Mouse (Mus musculus) left cerebral cortex, postnatal 36 days (tissue): ENCODE results near the gene Atcay. TPM values are rescaled to one million over a fixed set of nuclear protein-coding genes. Genes with fewer than 3 reads are reported as not detected.

ENCODE experiments used
- DNase-seq, 2 experiments: peaks; one replicate each; pipeline ENCODE4 v3.0.0; 2021 to 2022; ENCODE audit warnings: low spot score in 2 of 2, mixed read lengths in 1 of 2
- intact Hi-C: fragments of 180-260 bp; cut with DNase I; formaldehyde crosslinking; loops from one replicate; pipeline ENCODE4 v1.15.1; 2025
- total RNA-seq, 2 experiments: library from RNA; stranded (reverse); gene quantifications; 2 replicates each; pipeline ENCODE4 v1.2.3; 2021

Atcay gene
- 100 to 1,000 TPM; 202 to 212 TPM for total RNA-seq

DNA sequence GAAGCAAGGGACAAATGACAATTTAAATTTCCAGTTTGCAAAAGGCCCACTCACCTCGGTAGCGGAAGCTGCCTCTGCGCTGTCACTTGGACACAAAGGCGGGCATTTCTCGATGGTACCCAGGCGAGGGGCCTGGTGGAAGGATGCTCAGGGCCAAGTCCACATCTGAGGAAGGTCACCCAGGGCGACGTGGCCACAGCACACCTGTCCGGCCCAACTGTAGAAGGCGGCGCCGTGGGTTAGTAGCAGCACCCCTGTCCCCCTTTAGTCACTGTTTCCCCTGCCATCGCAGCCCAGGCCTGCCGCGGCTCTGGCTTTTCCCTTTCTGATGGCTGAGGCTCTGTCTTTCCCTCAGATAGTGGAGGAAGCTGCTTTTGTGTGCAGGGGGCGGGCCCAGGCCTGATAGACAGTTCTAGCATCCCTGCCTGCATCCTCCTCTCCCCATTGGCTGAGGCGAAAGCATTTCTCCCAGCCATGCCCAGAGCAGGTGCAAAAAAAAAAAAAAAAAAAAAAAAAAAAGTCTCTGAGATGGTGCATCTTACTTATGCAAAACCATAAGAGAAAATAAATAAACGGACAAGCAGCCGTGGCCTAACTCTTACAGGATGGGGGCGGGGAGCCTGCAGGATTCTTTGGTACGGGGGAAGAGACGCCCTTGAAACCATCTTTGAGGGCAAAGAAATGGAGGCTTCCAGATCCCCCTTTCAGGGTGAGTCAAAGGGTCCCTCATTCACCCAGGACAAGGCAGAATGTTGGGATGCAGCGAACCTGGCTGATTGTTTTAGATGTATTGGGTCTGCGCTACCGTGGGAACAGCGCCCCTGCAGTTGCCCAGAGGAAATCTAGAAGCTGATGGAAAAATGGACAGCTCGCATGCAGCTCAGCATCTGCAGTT, at the start of gene Atcay:
Gene Atcay (minus strand): TSS at position 396 of the 895 bp plus-strand sequence.
- DNase-seq, result peak; percentile 85
- intact Hi-C loops, result no loop called here

- no peak for DNase-seq
- intact Hi-C loops, result no loop called here
Measured at GRCm38 (mm10) chr10:81279496-81279895, 48.9 kb upstream of the Atcay start.

DNA sequence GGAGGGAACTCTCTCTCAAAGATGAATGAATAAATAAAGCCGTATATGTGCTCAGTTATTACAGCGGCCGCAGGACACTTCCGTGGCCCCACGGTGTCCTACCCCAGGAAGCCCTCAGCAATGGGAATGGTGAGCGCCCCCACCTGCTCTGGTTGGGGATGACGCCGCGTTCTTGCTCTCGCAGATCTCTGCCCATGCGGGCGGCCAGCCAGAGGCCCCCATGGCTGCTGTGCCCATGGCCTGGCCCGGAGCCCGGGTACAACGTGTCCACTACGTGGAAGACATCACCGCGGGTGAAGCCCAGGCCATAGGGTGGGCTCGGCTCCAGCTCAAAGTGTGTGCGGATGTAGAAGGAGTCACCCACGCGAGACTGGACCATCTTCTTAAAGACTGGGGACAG, 47.0 kb upstream of the Atcay start:
- no peak for DNase-seq

GRCm38 (mm10) chr10:81273842-81274241, 43.2 kb upstream of the Atcay start:
- no peak for DNase-seq
- intact Hi-C loops, result no loop called here

More for the DNA sequence above, 47.0 kb upstream of the Atcay start:
- intact Hi-C loops, result no loop called here

DNA sequence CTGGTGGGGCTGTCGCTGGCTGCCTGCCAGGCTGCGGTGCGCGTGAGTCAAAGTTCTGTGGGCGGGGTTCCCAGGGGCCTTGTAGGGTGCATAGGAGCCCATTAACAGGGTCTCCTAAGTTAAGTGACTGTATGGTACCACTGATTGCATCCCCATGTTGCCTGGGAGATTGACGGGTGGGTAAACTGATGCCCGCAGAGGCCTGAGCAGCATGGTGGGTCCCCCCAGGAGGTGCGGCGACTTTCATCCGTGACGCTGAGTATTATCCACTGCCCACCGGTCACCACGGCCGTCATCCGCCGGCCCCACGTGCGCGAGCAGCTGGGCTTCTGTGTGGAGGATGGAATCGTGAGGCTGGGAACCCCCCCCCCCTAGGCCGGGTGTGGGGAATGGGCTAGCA, 41.7 kb upstream of the Atcay start:
- intact Hi-C loops, result no loop called here
- no peak for DNase-seq

DNA sequence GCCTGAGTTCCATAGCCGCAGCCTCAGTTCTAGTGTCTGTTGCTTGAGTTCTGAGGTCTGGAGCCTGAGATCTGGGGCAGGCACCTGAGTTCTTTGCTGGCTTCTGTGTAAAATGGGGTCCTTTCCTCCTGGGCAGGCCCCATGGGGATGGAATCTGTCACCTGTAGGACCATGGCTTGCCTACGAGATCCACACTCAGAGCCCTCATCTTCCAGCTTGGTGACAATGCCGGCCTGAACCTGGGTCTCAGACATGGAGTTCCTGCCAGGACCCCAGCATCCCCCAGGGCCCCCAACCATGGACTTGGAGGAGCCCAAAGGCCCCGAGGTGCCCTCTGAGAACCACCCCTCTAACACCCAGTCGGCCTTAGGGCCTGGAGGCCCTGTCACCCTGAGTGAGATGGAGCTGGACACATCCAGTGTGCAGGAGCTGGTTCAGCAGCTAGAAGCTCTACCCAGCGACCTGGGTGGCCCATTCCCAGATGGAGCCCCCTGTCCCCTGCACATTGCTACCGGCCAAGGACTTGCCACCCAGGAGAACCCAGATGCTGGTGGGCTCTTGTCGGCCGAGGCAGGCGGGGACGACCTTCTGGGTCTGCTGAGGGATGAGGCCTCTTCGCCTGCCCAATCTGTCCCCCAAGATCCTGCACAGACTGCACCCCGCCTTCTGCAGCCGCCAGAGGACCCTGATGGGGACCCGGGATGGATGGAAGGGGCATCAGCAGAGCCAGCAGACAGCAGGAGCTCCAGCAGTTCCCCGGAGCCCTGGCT, 38.2 kb upstream of the Atcay start:
- intact Hi-C loops, result no loop called here
- DNase-seq, result no peak

DNA sequence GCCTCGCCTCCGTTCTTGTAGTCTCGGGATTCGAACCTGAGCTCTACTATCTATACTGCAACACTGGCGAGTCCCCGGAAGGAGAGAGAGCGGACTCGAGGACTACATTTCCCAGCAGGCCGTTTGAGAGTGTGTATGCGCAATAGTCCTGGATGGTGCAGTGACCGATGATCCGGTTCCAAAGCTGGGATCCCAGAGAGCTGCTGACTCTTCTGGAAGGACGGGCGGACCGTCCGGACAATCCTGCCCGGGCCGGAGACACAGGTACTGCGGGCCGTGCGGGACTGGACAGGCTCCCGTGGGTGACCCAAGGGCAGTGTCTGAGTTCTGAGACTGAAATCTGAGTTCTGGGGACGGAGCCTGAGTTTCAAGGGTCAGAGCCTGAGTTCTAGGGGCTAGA, 37.4 kb upstream of the Atcay start:
- peak; percentile 73 to 83 for DNase-seq
- intact Hi-C loops, result no loop called here

GRCm38 (mm10) chr10:81266211-81267105, 35.8 kb upstream of the Atcay start, which contains the start of the genes Mrpl54 and Apba3:
Mrpl54 (minus strand) TSS chr10:81266934.
Apba3 (plus strand) TSS chr10:81266960.
- intact Hi-C loops, result no loop called here
- DNase-seq, result peak; percentile 97 to 98

- no peak for DNase-seq
- intact Hi-C loops, result no loop called here
Measured at GRCm38 (mm10) chr10:81265540-81265939, 34.9 kb upstream of the Atcay start.

- no peak for DNase-seq
- intact Hi-C loops, result no loop called here
Measured at GRCm38 (mm10) chr10:81261025-81261424, 30.4 kb upstream of the Atcay start.

DNA sequence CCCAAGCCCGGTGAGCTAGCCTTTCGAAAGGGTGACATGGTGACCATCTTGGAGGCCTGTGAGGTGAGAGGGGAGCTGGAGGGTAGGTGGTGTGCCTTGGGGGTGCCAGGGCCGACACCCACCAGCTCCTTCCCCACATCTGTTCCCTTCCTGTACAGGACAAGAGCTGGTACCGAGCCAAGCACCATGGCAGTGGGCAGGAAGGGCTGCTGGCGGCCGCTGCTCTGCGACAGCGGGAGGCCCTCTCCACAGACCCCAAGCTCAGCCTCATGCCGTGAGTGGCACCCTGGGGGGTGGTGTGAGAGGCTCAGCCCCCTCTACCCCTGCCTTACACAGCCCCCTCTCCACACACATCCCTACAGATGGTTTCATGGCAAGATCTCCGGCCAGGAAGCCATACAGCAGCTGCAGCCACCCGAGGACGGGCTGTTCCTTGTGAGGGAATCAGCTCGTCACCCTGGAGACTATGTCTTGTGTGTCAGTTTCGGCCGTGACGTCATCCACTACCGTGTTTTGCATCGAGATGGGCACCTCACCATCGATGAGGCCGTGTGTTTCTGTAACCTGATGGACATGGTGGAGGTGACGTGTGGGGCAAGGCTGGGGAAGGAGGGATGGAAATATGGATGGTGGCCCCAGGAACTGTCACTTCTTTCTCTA, 28.7 kb upstream of the Atcay start:
- intact Hi-C loops, result no loop called here
- no peak for DNase-seq

- intact Hi-C loops, result no loop called here
- peak; percentile 64 to 76 for DNase-seq
Measured at GRCm38 (mm10) chr10:81257158-81258039, 26.8 kb upstream of the Atcay start.

- no peak for DNase-seq
- intact Hi-C loops, result no loop called here
Measured at GRCm38 (mm10) chr10:81254886-81255285, 24.3 kb upstream of the Atcay start.

GRCm38 (mm10) chr10:81252424-81253419, 22.1 kb upstream of the Atcay start, which contains the start of gene Matk:
Matk (plus strand) TSS chr10:81252935.
- peak; percentile 90 to 94 for DNase-seq
- intact Hi-C loops, result no loop called here

DNA sequence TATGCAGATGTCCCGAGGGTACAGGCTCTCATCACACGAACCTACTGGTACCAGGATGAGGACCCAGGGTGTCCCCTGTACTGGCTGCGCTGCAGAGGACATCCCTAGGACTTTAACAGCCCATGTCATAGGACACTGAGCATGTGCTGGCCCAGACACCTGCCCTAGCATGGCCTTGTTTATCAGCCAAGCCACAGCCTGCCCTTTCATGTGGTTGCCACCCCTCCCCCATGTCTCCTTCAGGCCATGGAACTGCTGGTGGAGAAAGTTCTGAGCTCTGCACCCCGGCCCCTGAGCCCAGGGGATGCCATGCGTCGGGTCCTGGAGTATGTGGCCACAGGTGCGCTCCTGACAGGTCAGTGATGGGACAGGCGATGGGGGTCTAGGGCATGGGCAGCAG, 18.8 kb upstream of the Atcay start:
- no peak for DNase-seq
- intact Hi-C loops, result no loop called here

DNA sequence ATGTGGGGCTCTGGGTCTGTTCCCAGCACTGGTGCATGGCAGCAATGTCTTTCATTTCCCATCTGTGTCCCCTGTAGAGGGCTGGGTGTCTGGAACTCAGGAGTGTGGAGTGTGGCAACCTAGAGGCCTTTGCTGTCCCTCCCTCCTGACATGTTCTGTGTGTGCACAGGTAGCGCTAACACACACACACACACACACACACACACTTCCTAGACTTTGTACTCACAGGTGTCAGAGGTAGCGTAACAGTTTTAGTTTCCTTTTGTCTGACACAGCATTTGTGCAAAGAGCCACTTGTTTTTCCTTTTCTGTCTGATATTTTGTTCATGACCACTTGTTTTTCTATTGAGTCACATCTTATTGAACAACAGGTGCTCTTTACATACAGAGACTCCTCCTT, 17.2 kb upstream of the Atcay start:
- intact Hi-C loops, result no loop called here

DNA sequence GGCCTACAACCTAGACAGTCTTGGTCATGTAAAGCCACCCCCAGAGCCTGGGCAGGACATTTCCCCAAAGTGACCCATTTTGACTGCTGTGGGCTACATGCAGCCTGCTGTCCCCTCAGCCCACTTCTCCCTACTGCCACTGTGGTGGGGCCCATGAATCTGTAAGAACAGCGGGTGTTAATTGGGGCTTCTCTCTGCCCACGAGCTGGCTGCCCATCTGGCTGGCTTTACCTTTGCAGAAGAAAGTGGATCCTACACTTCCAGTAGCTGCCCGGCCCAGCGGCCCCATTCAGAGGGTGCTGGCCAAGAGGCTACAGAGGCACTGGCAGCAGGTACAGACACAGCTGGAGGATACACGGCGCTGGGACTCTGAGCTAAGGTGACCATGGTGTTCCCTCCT, 14.5 kb upstream of the Atcay start:
- DNase-seq, result no peak
- intact Hi-C loops, result no loop called here

More for the DNA sequence above, 17.2 kb upstream of the Atcay start:
- no peak for DNase-seq
